Mouse (Mus musculus): ENCODE results near the gene Hfe. TPM values are rescaled to one million over a fixed set of nuclear protein-coding genes. Genes with fewer than 3 reads are reported as not detected.
A peak's percentile ranks its signal among the peaks of the same experiment; 100 is the strongest.

The Hfe gene
- polyA plus RNA-seq, 1 experiment from 2014 or later = 3.3 TPM

GRCm38 (mm10) chr13:23740910-23741309, 30.3 kb upstream of the Hfe start:
- Histone ChIP-seq H3K27me3 (no peaks in the 10 kb centered on the region), H3K9ac (replicated peaks) (no peak overlapping the region), H3K4me2 (replicated peaks) (peak overlapping the region; percentile 95), H3K36me3 (no peaks in the 10 kb centered on the region), H3K4me1 (peaks cover 31% of the 10 kb centered on the region), H3K27ac (replicated peaks) (peak overlapping the region; percentile 95; the same call in 1 of the 2 replicates), H3K9me3 (no peaks in the 10 kb centered on the region), H3K4me3 (no peak overlapping the region)
- no peak for ATAC-seq (ENCODE audit: low FRiP score, low read depth)
- 63% methylated on average over 5 of the region's 5 CpGs for WGBS

- Histone ChIP-seq H3K9ac (replicated peaks) (peak overlapping the region; percentile 69), H3K9me3 (no peaks in the 10 kb centered on the region), H3K4me1 (peaks cover 28% of the 10 kb centered on the region), H3K4me3 (peak overlapping the region; percentile 55), H3K27ac (replicated peaks) (peak overlapping the region; percentile 95), H3K36me3 (no peaks in the 10 kb centered on the region), H3K27me3 (no peaks in the 10 kb centered on the region), H3K4me2 (replicated peaks) (peak overlapping the region; percentile 95)
- ATAC-seq (ENCODE audit: low FRiP score, low read depth) = no peak
- WGBS = 33% methylated on average over 13 of the region's 13 CpGs
These were observed 29.7 kb upstream of the Hfe start for GRCm38 (mm10) chr13:23740256-23740840.

GRCm38 (mm10) chr13:23739922-23740252, 29.2 kb upstream of the Hfe start:
- peak overlapping the region; percentile 55 for H3K4me3 ChIP-seq
- H3K4me1 ChIP-seq = peaks cover 28% of the 10 kb centered on the region
- H3K4me2 ChIP-seq (replicated peaks) = peak overlapping the region; percentile 95
- H3K27ac ChIP-seq (replicated peaks) = peak overlapping the region; percentile 95
- no peaks in the 10 kb centered on the region for H3K36me3 ChIP-seq
- H3K27me3 ChIP-seq = no peaks in the 10 kb centered on the region
- WGBS = 2% methylated on average over 14 of the region's 14 CpGs
- H3K9ac ChIP-seq (replicated peaks) = peak overlapping the region; percentile 69
- ATAC-seq (ENCODE audit: low FRiP score, low read depth) = no peak
- H3K9me3 ChIP-seq = no peaks in the 10 kb centered on the region

- WGBS = under 1% methylated on average over 39 of the region's 39 CpGs
- ATAC-seq (ENCODE audit: low FRiP score, low read depth) = peak; percentile 80
- peak overlapping the region; percentile 95 for H3K27ac ChIP-seq (replicated peaks)
These were observed 28.6 kb upstream of the Hfe start for GRCm38 (mm10) chr13:23739069-23739921.

GRCm38 (mm10) chr13:23738677-23739068, 28.0 kb upstream of the Hfe start, which contains the start of gene Hist1h1c:
Gene Hist1h1c (plus strand): TSS chr13:23738808.
- peaks cover 24% of the 10 kb centered on the region for H3K4me1 ChIP-seq
- H3K4me2 ChIP-seq (replicated peaks) = peak within 1 kb of the TSS; percentile 95
- H3K27me3 ChIP-seq = no peaks in the 10 kb centered on the region
- ATAC-seq (ENCODE audit: low FRiP score, low read depth) = peak; percentile 96
- no peaks in the 10 kb centered on the region for H3K9me3 ChIP-seq
- H3K27ac ChIP-seq (replicated peaks) = peak within 1 kb of the TSS; percentile 95
- peak within 1 kb of the TSS; percentile 55 for H3K4me3 ChIP-seq
- H3K9ac ChIP-seq (replicated peaks) = peak within 1 kb of the TSS; percentile 69
- under 1% methylated on average over 37 of the region's 38 CpGs for WGBS
- H3K36me3 ChIP-seq = no peaks in the 10 kb centered on the region

More at GRCm38 (mm10) chr13:23739069-23739921, 28.6 kb upstream of the Hfe start:
- Histone ChIP-seq H3K36me3 (no peaks in the 10 kb centered on the region), H3K27me3 (no peaks in the 10 kb centered on the region), H3K9ac (replicated peaks) (peak overlapping the region; percentile 69), H3K4me1 (peaks cover 25% of the 10 kb centered on the region), H3K4me2 (replicated peaks) (peak overlapping the region; percentile 95), H3K9me3 (no peaks in the 10 kb centered on the region), H3K4me3 (peak overlapping the region; percentile 55)

GRCm38 (mm10) chr13:23738041-23738440, 27.4 kb upstream of the Hfe start:
- 23% methylated on average over 4 of the region's 4 CpGs for WGBS
- peak overlapping the region; percentile 69 for H3K9ac ChIP-seq (replicated peaks)
- H3K4me3 ChIP-seq = peak overlapping the region; percentile 55; the same call in 1 of the 2 replicates
- H3K27ac ChIP-seq (replicated peaks) = peak overlapping the region; percentile 95
- no peak for ATAC-seq (ENCODE audit: low FRiP score, low read depth)
- H3K4me1 ChIP-seq = peaks cover 24% of the 10 kb centered on the region
- H3K36me3 ChIP-seq = no peaks in the 10 kb centered on the region
- no peaks in the 10 kb centered on the region for H3K9me3 ChIP-seq
- H3K27me3 ChIP-seq = no peaks in the 10 kb centered on the region
- peak overlapping the region; percentile 95 for H3K4me2 ChIP-seq (replicated peaks)

- no peak overlapping the region for H3K4me2 ChIP-seq (replicated peaks)
- no peak for ATAC-seq (ENCODE audit: low FRiP score, low read depth)
- H3K9ac ChIP-seq (replicated peaks) = no peak overlapping the region
- no peaks in the 10 kb centered on the region for H3K36me3 ChIP-seq
- 75% methylated on average over 5 of the region's 5 CpGs for WGBS
- H3K9me3 ChIP-seq = no peaks in the 10 kb centered on the region
- no peak overlapping the region for H3K4me3 ChIP-seq
- H3K27me3 ChIP-seq = no peaks in the 10 kb centered on the region
- no peak overlapping the region for H3K27ac ChIP-seq (replicated peaks)
- H3K4me1 ChIP-seq = peaks cover 24% of the 10 kb centered on the region
These were observed 26.4 kb upstream of the Hfe start for GRCm38 (mm10) chr13:23737091-23737490.

GRCm38 (mm10) chr13:23732156-23732804, 21.6 kb upstream of the Hfe start:
- no peaks in the 10 kb centered on the region for H3K9me3 ChIP-seq
- no peak overlapping the region for H3K27ac ChIP-seq (replicated peaks)
- no peak overlapping the region for H3K9ac ChIP-seq (replicated peaks)
- H3K4me2 ChIP-seq (replicated peaks) = no peak overlapping the region
- no peaks in the 10 kb centered on the region for H3K27me3 ChIP-seq
- no peak for ATAC-seq (ENCODE audit: low FRiP score, low read depth)
- 24% methylated on average over 8 of the region's 8 CpGs for WGBS
- no peak overlapping the region for H3K4me3 ChIP-seq
- H3K4me1 ChIP-seq = no peaks in the 10 kb centered on the region
- H3K36me3 ChIP-seq = no peaks in the 10 kb centered on the region

GRCm38 (mm10) chr13:23730479-23730878, 19.8 kb upstream of the Hfe start:
- no peak overlapping the region for H3K9ac ChIP-seq (replicated peaks)
- H3K27ac ChIP-seq (replicated peaks) = no peak overlapping the region
- no peak overlapping the region for H3K4me2 ChIP-seq (replicated peaks)
- no peaks in the 10 kb centered on the region for H3K27me3 ChIP-seq
- no peaks in the 10 kb centered on the region for H3K9me3 ChIP-seq
- H3K4me1 ChIP-seq = no peaks in the 10 kb centered on the region
- no peaks in the 10 kb centered on the region for H3K36me3 ChIP-seq
- no peak for ATAC-seq (ENCODE audit: low FRiP score, low read depth)
- WGBS = 71% methylated on average over 8 of the region's 8 CpGs
- H3K4me3 ChIP-seq = no peak overlapping the region

- no peaks in the 10 kb centered on the region for H3K9me3 ChIP-seq
- ATAC-seq (ENCODE audit: low FRiP score, low read depth) = no peak
- no peak overlapping the region for H3K4me3 ChIP-seq
- no peak overlapping the region for H3K27ac ChIP-seq (replicated peaks)
- H3K9ac ChIP-seq (replicated peaks) = no peak overlapping the region
- no peaks in the 10 kb centered on the region for H3K36me3 ChIP-seq
- H3K4me1 ChIP-seq = no peaks in the 10 kb centered on the region
- no peak overlapping the region for H3K4me2 ChIP-seq (replicated peaks)
- H3K27me3 ChIP-seq = no peaks in the 10 kb centered on the region
- 92% methylated on average over 5 of the region's 5 CpGs for WGBS
These were observed 19.1 kb upstream of the Hfe start for GRCm38 (mm10) chr13:23729706-23730105.

- ATAC-seq (ENCODE audit: low FRiP score, low read depth) = no peak
- no peaks in the 10 kb centered on the region for H3K9me3 ChIP-seq
- 94% methylated on average over 9 of the region's 9 CpGs for WGBS
These were observed 18.5 kb upstream of the Hfe start for GRCm38 (mm10) chr13:23729192-23729525.

More at GRCm38 (mm10) chr13:23729192-23729525, 18.5 kb upstream of the Hfe start:
- H3K4me1 ChIP-seq = no peaks in the 10 kb centered on the region
- no peaks in the 10 kb centered on the region for H3K36me3 ChIP-seq
- H3K27me3 ChIP-seq = no peaks in the 10 kb centered on the region
- no peak overlapping the region for H3K27ac ChIP-seq (replicated peaks)
- H3K4me3 ChIP-seq = no peak overlapping the region
- no peak overlapping the region for H3K4me2 ChIP-seq (replicated peaks)
- no peak overlapping the region for H3K9ac ChIP-seq (replicated peaks)

Data from midbrain, embryonic 12.5 days (tissue).